Mouse (Mus musculus): ENCODE results near the gene Dnah6.

DNA sequence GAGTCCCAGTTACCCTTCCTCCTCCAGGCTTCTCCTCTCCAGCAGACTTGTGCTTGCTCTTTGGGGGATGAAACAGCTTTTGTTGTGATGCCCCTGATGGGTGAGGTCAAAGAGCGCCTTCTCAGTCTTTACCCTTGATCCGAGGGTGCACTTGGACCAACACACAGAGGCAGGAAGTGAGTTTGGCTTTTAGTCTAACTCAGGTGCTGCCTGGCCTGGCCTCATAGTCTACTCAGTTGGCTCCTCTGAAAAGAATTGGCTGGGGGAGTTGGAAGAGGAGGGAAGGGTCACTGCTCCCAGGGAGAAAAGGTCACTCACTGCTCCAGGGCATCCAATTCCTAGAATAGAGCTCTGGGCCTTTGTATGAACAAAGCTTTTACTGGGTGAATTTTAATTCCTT lies 43.4 kb upstream of the Dnah6 start:
- no peak for TF ChIP-seq EP300 (IDR thresholded peaks at IDR 0.05; ENCODE audit: low read depth)
- no peak for TF ChIP-seq CTCF (IDR thresholded peaks at IDR 0.05; ENCODE audit: low read depth)

All from heart, postnatal 0 days (tissue).